Mouse (Mus musculus) CH12.LX (cell line): Measurements from ENCODE around the gene Tbc1d2b. TPM values are rescaled to one million over a fixed set of nuclear protein-coding genes. Genes with fewer than 3 reads are reported as not detected.

Experiments used
- DNase-seq: peaks from one replicate; pipeline ENCODE4 v3.0.0-alpha.2; 2013; ENCODE audit errors: extremely low read depth
- H3K27ac ChIP-seq: 2 replicates; pipeline ENCODE4 v1.5.1; 2012; ENCODE audit warnings: low read depth, mild to moderate bottlenecking, control low read depth, moderate library complexity; ENCODE audit not compliant: insufficient read depth
- H3K27me3 ChIP-seq: replicated peaks from 2 replicates; pipeline ENCODE3; 2012; ENCODE audit warnings: inconsistent platforms
- H3K36me3 ChIP-seq, 2 experiments: replicated peaks in 1 of 2; 2 replicates each; pipeline versions ENCODE3 to v1.6.1; 2012; ENCODE audit warnings: inconsistent platforms in 1 of 2, low read length in 1 of 2, mild to moderate bottlenecking in 1 of 2, mixed read lengths in 1 of 2, moderate library complexity in 1 of 2; ENCODE audit not compliant: control insufficient read depth in 1 of 2, insufficient read depth in 1 of 2
- H3K4me1 ChIP-seq, 2 experiments: 2 replicates each; pipeline ENCODE4 v1.6.1; 2012; ENCODE audit warnings: inconsistent platforms in 1 of 2, moderate library complexity in 1 of 2; ENCODE audit not compliant: insufficient read depth in 2 of 2, control insufficient read depth in 1 of 2
- H3K4me2 ChIP-seq: 2 replicates; pipeline ENCODE4 v1.6.1; 2012; ENCODE audit warnings: low read depth, mild to moderate bottlenecking, control low read depth; ENCODE audit not compliant: poor library complexity, insufficient read depth, severe bottlenecking
- H3K4me3 ChIP-seq, 3 experiments: fragments of 150-350 bp in 1 of 3; sonication (generic) in 1 of 3; replicated peaks in 1 of 3; 2 replicates each; pipeline versions ENCODE3 to v1.5.1; 2011 to 2012; ENCODE audit warnings: low read depth in 2 of 3, low read length in 2 of 3, mild to moderate bottlenecking in 2 of 3, moderate library complexity in 2 of 3, control low read depth in 1 of 3, improper control_type of control experiment in 1 of 3, inconsistent platforms in 1 of 3, mixed read lengths in 1 of 3; ENCODE audit not compliant: poor library complexity in 1 of 3
- H3K79me2 ChIP-seq: replicated peaks from 2 replicates; pipeline ENCODE4 v1.6.1; 2012; ENCODE audit warnings: mild to moderate bottlenecking, moderate library complexity; ENCODE audit not compliant: control insufficient read depth, poor library complexity, insufficient read depth, severe bottlenecking; ENCODE audit errors: extremely low read depth
- H3K9ac ChIP-seq: 2 replicates; pipeline ENCODE4 v1.6.1; 2012; ENCODE audit warnings: low read depth, mild to moderate bottlenecking, control low read depth, moderate library complexity; ENCODE audit not compliant: insufficient read depth
- H3K9me3 ChIP-seq: replicated peaks from 2 replicates; pipeline ENCODE3; 2012; ENCODE audit warnings: low read length, inconsistent platforms, mixed read lengths
- BHLHE40 ChIP-seq: IDR thresholded peaks from 2 replicates; pipeline ENCODE4 v1.6.1; 2011; ENCODE audit warnings: mild to moderate bottlenecking, low read depth, low read length, improper control_type of control experiment
- CHD2 ChIP-seq: IDR thresholded peaks from 2 replicates; pipeline ENCODE4 v1.6.1; 2011; ENCODE audit warnings: low read length, improper control_type of control experiment
- CTCF ChIP-seq, 2 experiments: IDR thresholded peaks in 1 of 2; conservative IDR thresholded peaks in 1 of 2; 2 replicates each; pipeline ENCODE4 v1.5.1; 2011 to 2012; ENCODE audit warnings: low read depth in 2 of 2, low read length in 2 of 2, improper control_type of control experiment in 1 of 2, inconsistent platforms in 1 of 2, mild to moderate bottlenecking in 1 of 2, moderate library complexity in 1 of 2
- E2F4 ChIP-seq: IDR thresholded peaks from 2 replicates; pipeline ENCODE4 v1.6.1; 2011; ENCODE audit warnings: low read depth, low read length, improper control_type of control experiment; ENCODE audit not compliant: insufficient replicate concordance
- HCFC1 ChIP-seq: IDR thresholded peaks from 2 replicates; pipeline ENCODE4 v1.6.1; 2012; ENCODE audit warnings: low read depth, mild to moderate bottlenecking, inconsistent platforms, low read length, improper control_type of control experiment
- IRF4 ChIP-seq: IDR thresholded peaks from 2 replicates; pipeline ENCODE4 v1.6.1; 2014; ENCODE audit warnings: low read depth, mild to moderate bottlenecking, inconsistent platforms, low read length, improper control_type of control experiment
- JUN ChIP-seq: IDR thresholded peaks from 2 replicates; pipeline ENCODE4 v1.6.1; 2011; ENCODE audit warnings: low read depth, mild to moderate bottlenecking, low read length, improper control_type of control experiment, moderate library complexity; ENCODE audit not compliant: insufficient read depth
- JUND ChIP-seq: conservative IDR thresholded peaks from 2 replicates; pipeline ENCODE4 v1.6.1; 2011; ENCODE audit warnings: low read depth, low read length, improper control_type of control experiment
- KAT2A ChIP-seq: IDR thresholded peaks from 2 replicates; pipeline ENCODE4 v1.6.1; 2012; ENCODE audit warnings: low read length, improper control_type of control experiment, inconsistent platforms; ENCODE audit not compliant: insufficient replicate concordance
- MAFK ChIP-seq: IDR thresholded peaks from 2 replicates; pipeline ENCODE4 v1.6.1; 2011; ENCODE audit warnings: low read length, improper control_type of control experiment; ENCODE audit not compliant: insufficient replicate concordance
- MAZ ChIP-seq: IDR thresholded peaks from 2 replicates; pipeline ENCODE4 v1.6.1; 2012; ENCODE audit warnings: low read depth, mild to moderate bottlenecking, inconsistent platforms, low read length, improper control_type of control experiment, moderate library complexity
- MYC ChIP-seq: IDR thresholded peaks from 2 replicates; pipeline ENCODE4 v1.6.1; 2011; ENCODE audit warnings: low read depth, mild to moderate bottlenecking, improper control_type of control experiment, low read length
- PAX5 ChIP-seq: IDR thresholded peaks from 2 replicates; pipeline ENCODE4 v1.6.1; 2012; ENCODE audit warnings: low read length, inconsistent platforms, mixed read lengths
- POLR2A ChIP-seq: IDR thresholded peaks from 2 replicates; pipeline ENCODE4 v1.6.1; 2011; ENCODE audit warnings: low read depth, mild to moderate bottlenecking, improper control_type of control experiment, low read length
- POLR2AphosphoS2 ChIP-seq: IDR thresholded peaks from 2 replicates; pipeline ENCODE4 v1.6.1; 2011; ENCODE audit warnings: low read depth, low read length, improper control_type of control experiment
- RAD21 ChIP-seq: IDR thresholded peaks from 2 replicates; pipeline ENCODE4 v1.6.1; 2011; ENCODE audit warnings: low read depth, mild to moderate bottlenecking, low read length, improper control_type of control experiment, moderate library complexity
- RCOR1 ChIP-seq: conservative IDR thresholded peaks from 2 replicates; pipeline ENCODE4 v1.6.1; 2012; ENCODE audit warnings: low read depth, mild to moderate bottlenecking, inconsistent platforms, low read length, improper control_type of control experiment
- SIN3A ChIP-seq: IDR thresholded peaks from 2 replicates; pipeline ENCODE4 v1.6.1; 2012; ENCODE audit warnings: low read length, improper control_type of control experiment, inconsistent platforms
- UBTF ChIP-seq: IDR thresholded peaks from 2 replicates; pipeline ENCODE4 v1.6.1; 2012; ENCODE audit warnings: low read depth, mild to moderate bottlenecking, inconsistent platforms, low read length, improper control_type of control experiment, moderate library complexity
- USF1 ChIP-seq: IDR thresholded peaks from 2 replicates; pipeline ENCODE4 v1.6.1; 2014; ENCODE audit warnings: low read depth, mild to moderate bottlenecking, inconsistent platforms, low read length, improper control_type of control experiment
- USF2 ChIP-seq: conservative IDR thresholded peaks from 2 replicates; pipeline ENCODE4 v1.6.1; 2011; ENCODE audit warnings: low read depth, low read length, improper control_type of control experiment
- ZC3H11A ChIP-seq: IDR thresholded peaks from 2 replicates; pipeline ENCODE4 v1.6.1; 2012; ENCODE audit warnings: low read depth, mild to moderate bottlenecking, inconsistent platforms, low read length, improper control_type of control experiment
- ZKSCAN1 ChIP-seq: IDR thresholded peaks from 2 replicates; pipeline ENCODE4 v1.6.1; 2012; ENCODE audit warnings: low read depth, inconsistent platforms, low read length, improper control_type of control experiment, borderline replicate concordance
- ZMIZ1 ChIP-seq: IDR thresholded peaks from 2 replicates; pipeline ENCODE4 v1.6.1; 2012; ENCODE audit warnings: low read depth, mild to moderate bottlenecking, inconsistent platforms, low read length, improper control_type of control experiment
- ZNF384 ChIP-seq: IDR thresholded peaks from 2 replicates; pipeline ENCODE4 v1.6.1; 2012; ENCODE audit warnings: low read depth, low read length, improper control_type of control experiment, inconsistent platforms
- dilution Hi-C: fragments of 300-500 bp; cut with MboI; formaldehyde crosslinking; loops from 2 replicates; pipeline ENCODE4 v1.14.3; 2020; ENCODE audit warnings: low sequenced_read_pairs; ENCODE audit not compliant: extremely low pct_unique_long_range_greater_than_20kb, extremely low pct_ligation_motif_present
- in situ Hi-C: fragments of 300-500 bp; cut with MboI; formaldehyde crosslinking; loops from 3 replicates; pipeline ENCODE4 v1.14.3; 2019; ENCODE audit warnings: low sequenced_read_pairs, low pct_ligation_motif_present, low pct_unique_long_range_greater_than_20kb, mixed read lengths
- polyA plus RNA-seq: library from polyadenylated mRNA; unstranded; fragments of >175 nt; gene quantifications from 2 replicates; pipeline ENCODE4 v1.2.1, GENCODE M21; 2012; ENCODE audit warnings: low read depth; ENCODE audit not compliant: insufficient read length
- total RNA-seq, 2 experiments: library from RNA; depleted of rRNA; stranded (reverse); fragments of 300-350 nt in 1 of 2; fragments of >200 nt in 1 of 2; gene quantifications; 2 replicates each; pipeline ENCODE4 v1.2.3; 2012 to 2014

Tbc1d2b gene
- total and polyA plus RNA-seq, 3 experiments = 0.60 to 1.3 (median 0.76) TPM

- TF ChIP-seq ZNF384 = no peak; the same call in 1 of the 2 replicates
- no peak for TF ChIP-seq HCFC1
- no peak for TF ChIP-seq ZKSCAN1
- no peak for TF ChIP-seq CTCF (conservative IDR thresholded peaks at IDR 0.05 in 1 of 2, IDR thresholded peaks at IDR 0.05 in 1 of 2; ENCODE audit: low read depth in 2 of 2, low read length in 2 of 2)
- no peak; the same call in 1 of the 2 replicates for TF ChIP-seq JUN
- TF ChIP-seq MAZ = no peak; the same call in 1 of the 2 replicates
- TF ChIP-seq UBTF = no peak
- TF ChIP-seq MAFK = no peak
- no peak for TF ChIP-seq E2F4
- TF ChIP-seq KAT2A = no peak
- no peak for TF ChIP-seq POLR2AphosphoS2
- TF ChIP-seq USF2 = no peak
- TF ChIP-seq ZMIZ1 = no peak
Observed at GRCm38 (mm10) chr9:90201541-90201940, 69.1 kb downstream of the Tbc1d2b start (continued).

GRCm38 (mm10) chr9:90201096-90201495, 69.5 kb downstream of the Tbc1d2b start:
- Histone ChIP-seq H3K4me3 (peak overlapping the region in 1 of 3 experiments; percentile 17), H3K36me3 (peaks cover 2 to 35% of the 10 kb centered on the region in 2 experiments), H3K9me3 (no peaks in the 10 kb centered on the region), H3K27me3 (no peaks in the 10 kb centered on the region), H3K79me2 (no peaks in the 10 kb centered on the region), H3K27ac (peak overlapping the region; percentile 90), H3K4me2 (no peak overlapping the region; the same call in 1 of the 2 replicates), H3K4me1 (peaks cover 73 to 98% of the 10 kb centered on the region in 2 experiments), H3K9ac (peak overlapping the region; percentile 20; the same call in 1 of the 2 replicates)
- dilution Hi-C loops (no loop called here), in situ Hi-C loops (loop anchor here (10.0 to 25.0 kb wide), 2 partner anchors 204 to 461 kb away; no protein-coding TSS in a partner anchor)
- no peak for TF ChIP-seq MAFK
- no peak; the same call in 1 of the 2 replicates for TF ChIP-seq RCOR1
- TF ChIP-seq ZMIZ1 = no peak
- no peak for TF ChIP-seq E2F4
- no peak for DNase-seq

GRCm38 (mm10) chr9:90200501-90200900, 70.1 kb downstream of the Tbc1d2b start:
- no peaks in the 10 kb centered on the region for H3K27me3 ChIP-seq
- H3K4me1 ChIP-seq = peaks cover 73 to 98% of the 10 kb centered on the region in 2 experiments
- peak overlapping the region; percentile 20; the same call in 1 of the 2 replicates for H3K9ac ChIP-seq
- TF ChIP-seq USF1 (no peak), ZC3H11A (no peak), ZKSCAN1 (no peak), MYC (no peak), JUND (no peak), KAT2A (no peak), IRF4 (no peak), CTCF (conservative IDR thresholded peaks at IDR 0.05 in 1 of 2, IDR thresholded peaks at IDR 0.05 in 1 of 2; ENCODE audit: low read depth in 2 of 2, low read length in 2 of 2) (no peak), RAD21 (no peak), HCFC1 (no peak), PAX5 (no peak), POLR2A (no peak), CHD2 (no peak), JUN (no peak), BHLHE40 (no peak), SIN3A (no peak)
- TF ChIP-seq, all 38 proteins: peak for 0
- Histone ChIP-seq H3K27ac (peak overlapping the region; percentile 90), H3K4me2 (no peak overlapping the region), H3K9me3 (no peaks in the 10 kb centered on the region), H3K36me3 (peaks cover 2 to 41% of the 10 kb centered on the region in 2 experiments), H3K4me3 (peak overlapping the region in 1 of 3 experiments; percentile 17), H3K79me2 (no peaks in the 10 kb centered on the region)
- DNase-seq = no peak
- dilution Hi-C loops = no loop called here
- in situ Hi-C loops = loop anchor here (10.0 to 25.0 kb wide), 2 partner anchors 204 to 462 kb away; no protein-coding TSS in a partner anchor
